Mouse (Mus musculus) testis, adult 2 months (tissue): ENCODE measurements around the gene Car9.

Source experiments
- CTCF ChIP-seq: fragments of 200-500 bp; IDR thresholded peaks from 2 replicates; pipeline ENCODE4 v1.5.1; 2012; ENCODE audit warnings: low read depth, mild to moderate bottlenecking, inconsistent platforms, low read length, moderate library complexity; ENCODE audit not compliant: control insufficient read depth, insufficient read depth, insufficient replicate concordance
- POLR2A ChIP-seq: fragments of 200-500 bp; IDR thresholded peaks from 2 replicates; pipeline ENCODE4 v1.6.1; 2012; ENCODE audit warnings: low read depth, mild to moderate bottlenecking, inconsistent platforms, low read length, moderate library complexity; ENCODE audit not compliant: control insufficient read depth

GRCm38 (mm10) chr4:43483535-43484091, 23.2 kb upstream of the Car9 start, which contains the start of gene Sit1:
- TF ChIP-seq CTCF (no peak), POLR2A (no peak)
